Mouse (Mus musculus) embryonic fibroblast, embryonic 13.5 days (primary cell): ENCODE results near the gene Olfr520. TPM values are rescaled to one million over a fixed set of nuclear protein-coding genes. Genes with fewer than 3 reads are reported as not detected.

Source experiments
- H3K27ac ChIP-seq: 2 replicates; pipeline ENCODE4 v1.5.1; 2012; ENCODE audit warnings: low read length, control low read depth, inconsistent platforms; ENCODE audit not compliant: insufficient read depth
- H3K4me1 ChIP-seq: 2 replicates; pipeline ENCODE4 v1.6.1; 2011; ENCODE audit warnings: low read length; ENCODE audit not compliant: control insufficient read depth, insufficient read depth
- H3K4me3 ChIP-seq: 2 replicates; pipeline ENCODE4 v1.5.1; 2011; ENCODE audit warnings: mild to moderate bottlenecking, control low read depth, low read length; ENCODE audit not compliant: insufficient read depth
- CTCF ChIP-seq: IDR thresholded peaks from 2 replicates; pipeline ENCODE4 v1.5.1; 2011; ENCODE audit warnings: mild to moderate bottlenecking, control low read depth, low read length, moderate library complexity, borderline replicate concordance; ENCODE audit not compliant: insufficient read depth
- POLR2A ChIP-seq: IDR thresholded peaks from 2 replicates; pipeline ENCODE4 v1.6.1; 2011; ENCODE audit warnings: low read depth, mild to moderate bottlenecking, control low read depth, low read length, moderate library complexity
- polyA plus RNA-seq: library from polyadenylated mRNA; stranded (reverse); fragments of >200 nt; gene quantifications from 2 replicates; pipeline ENCODE4 v1.2.4, GENCODE M21; 2011; ENCODE audit warnings: low read depth; ENCODE audit not compliant: missing spikeins, insufficient read length

The Olfr520 gene
- polyA plus RNA-seq, 1 experiment = not detected

DNA sequence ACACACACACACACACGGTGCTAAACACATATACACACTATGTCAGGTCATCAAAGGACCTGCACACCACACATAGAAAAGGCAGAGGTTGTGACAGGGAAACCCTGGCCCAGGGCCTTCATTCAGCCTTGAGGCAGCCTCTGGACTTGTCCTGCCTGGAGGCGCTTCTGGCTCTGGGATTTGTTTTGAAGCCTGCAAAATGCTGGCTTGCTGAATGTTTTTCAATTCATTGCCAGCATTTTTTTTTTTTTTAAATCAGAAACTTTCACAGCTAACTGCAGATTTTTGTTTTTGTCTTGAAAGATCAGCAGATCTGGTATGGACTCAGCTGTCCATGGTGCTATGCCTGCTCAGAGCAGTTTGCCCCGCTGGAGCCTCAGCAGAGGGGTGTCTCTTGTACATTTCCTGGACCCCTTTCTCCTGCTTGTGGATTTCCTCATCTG is 30.3 kb upstream of the Olfr520 start:
- H3K4me1 ChIP-seq = no peaks in the 10 kb centered on the region
- H3K4me3 ChIP-seq = no peak overlapping the region
- no peak overlapping the region for H3K27ac ChIP-seq
- TF ChIP-seq POLR2A (no peak), CTCF (no peak)

DNA sequence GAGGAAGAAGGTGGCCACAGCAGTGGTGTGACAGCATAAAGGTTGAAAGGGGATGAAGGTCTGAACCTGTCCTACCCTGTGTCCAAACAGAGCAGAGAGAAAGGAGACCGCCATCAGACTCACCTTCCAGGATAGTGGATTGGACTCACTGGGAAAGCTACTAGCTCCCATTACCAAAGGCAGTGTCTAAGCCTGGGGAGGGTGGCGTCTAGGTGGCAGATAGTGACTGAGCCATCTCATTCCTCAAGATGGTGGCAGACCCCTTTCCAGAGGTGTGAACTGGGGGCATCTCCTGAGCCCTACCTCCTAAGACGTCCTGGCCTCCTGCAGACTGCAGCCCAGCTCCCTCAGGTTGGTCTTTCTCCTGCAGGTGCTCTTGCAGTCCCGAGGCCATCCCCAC is 29.4 kb upstream of the Olfr520 start:
- H3K4me3 ChIP-seq = no peak overlapping the region
- no peaks in the 10 kb centered on the region for H3K4me1 ChIP-seq
- TF ChIP-seq CTCF (no peak), POLR2A (no peak)
- no peak overlapping the region for H3K27ac ChIP-seq

DNA sequence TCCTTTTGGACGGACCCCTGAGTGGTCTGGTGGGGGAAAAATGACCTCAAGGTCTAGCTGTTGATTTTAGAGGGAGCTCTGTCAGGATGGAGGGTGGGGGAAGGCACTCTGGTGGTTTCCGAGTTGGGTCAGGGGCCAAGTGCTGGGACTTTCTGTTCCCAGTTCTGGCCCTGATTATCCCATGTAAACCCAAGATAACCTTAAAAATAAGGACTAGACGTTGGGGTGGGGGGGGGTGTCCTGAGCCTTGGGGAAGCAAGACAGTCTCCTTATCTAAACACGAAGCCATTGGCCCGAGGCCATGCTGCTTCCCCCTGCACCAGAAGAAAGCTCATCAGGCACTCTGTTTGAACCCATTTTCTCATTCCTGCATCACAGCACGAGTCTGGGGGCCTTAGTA is 27.9 kb upstream of the Olfr520 start:
- TF ChIP-seq CTCF = no peak
- no peak for TF ChIP-seq POLR2A
- H3K4me1 ChIP-seq = no peaks in the 10 kb centered on the region
- no peak overlapping the region for H3K4me3 ChIP-seq
- no peak overlapping the region for H3K27ac ChIP-seq

DNA sequence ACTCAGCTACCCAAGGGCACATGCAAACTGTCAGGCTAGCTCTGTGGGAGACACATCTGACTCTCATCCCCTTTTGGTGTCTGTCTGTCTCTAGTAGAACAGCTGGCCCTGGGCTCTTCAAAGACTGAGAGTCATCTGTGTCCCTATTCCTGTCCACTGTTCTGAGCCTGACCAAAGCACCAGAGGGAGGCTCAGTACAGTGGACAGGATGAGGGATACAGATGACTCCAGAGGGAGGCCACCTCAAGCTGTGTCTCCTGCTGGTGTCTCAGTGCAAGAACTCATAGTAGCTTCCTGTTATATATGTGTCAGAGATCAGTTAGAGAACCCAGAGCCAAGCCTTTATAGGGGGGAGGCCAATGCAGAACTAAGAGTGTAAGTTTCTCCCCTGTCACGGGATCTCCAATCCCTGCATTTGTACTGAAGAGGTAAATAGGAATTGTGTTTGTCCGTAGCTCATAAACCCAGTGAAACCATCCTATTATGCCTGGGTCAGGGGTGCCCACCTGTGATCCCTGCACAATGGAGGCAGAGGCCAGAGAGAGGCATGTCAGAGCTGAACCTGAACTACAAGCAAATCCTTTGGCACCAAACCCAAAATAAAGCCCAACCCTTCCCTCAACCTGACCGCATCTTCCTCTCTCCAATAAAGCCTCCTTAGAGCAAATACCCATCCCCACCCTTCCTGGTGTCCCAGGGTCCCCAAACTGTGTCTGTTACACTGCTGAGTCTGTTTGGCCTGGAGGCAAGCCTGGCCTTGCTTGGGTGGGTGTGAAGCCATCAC is 25.1 kb upstream of the Olfr520 start:
- Histone ChIP-seq H3K4me1 (no peaks in the 10 kb centered on the region), H3K4me3 (no peak overlapping the region), H3K27ac (no peak overlapping the region)
- TF ChIP-seq CTCF = no peak

- TF ChIP-seq POLR2A (no peak), CTCF (no peak)
- no peak overlapping the region for H3K4me3 ChIP-seq
- no peaks in the 10 kb centered on the region for H3K4me1 ChIP-seq
- H3K27ac ChIP-seq = no peak overlapping the region
Observed at GRCm38 (mm10) chr7:99706341-99707037, 23.6 kb upstream of the Olfr520 start.

GRCm38 (mm10) chr7:99707038-99707595 is 23.0 kb upstream of the Olfr520 start:
- TF ChIP-seq POLR2A = no peak
- TF ChIP-seq CTCF = no peak
- no peak overlapping the region for H3K27ac ChIP-seq
- H3K4me1 ChIP-seq = no peaks in the 10 kb centered on the region
- no peak overlapping the region for H3K4me3 ChIP-seq

GRCm38 (mm10) chr7:99707671-99708070 is 22.4 kb upstream of the Olfr520 start:
- no peak overlapping the region for H3K4me3 ChIP-seq
- H3K4me1 ChIP-seq = no peaks in the 10 kb centered on the region
- no peak for TF ChIP-seq POLR2A
- H3K27ac ChIP-seq = no peak overlapping the region

DNA sequence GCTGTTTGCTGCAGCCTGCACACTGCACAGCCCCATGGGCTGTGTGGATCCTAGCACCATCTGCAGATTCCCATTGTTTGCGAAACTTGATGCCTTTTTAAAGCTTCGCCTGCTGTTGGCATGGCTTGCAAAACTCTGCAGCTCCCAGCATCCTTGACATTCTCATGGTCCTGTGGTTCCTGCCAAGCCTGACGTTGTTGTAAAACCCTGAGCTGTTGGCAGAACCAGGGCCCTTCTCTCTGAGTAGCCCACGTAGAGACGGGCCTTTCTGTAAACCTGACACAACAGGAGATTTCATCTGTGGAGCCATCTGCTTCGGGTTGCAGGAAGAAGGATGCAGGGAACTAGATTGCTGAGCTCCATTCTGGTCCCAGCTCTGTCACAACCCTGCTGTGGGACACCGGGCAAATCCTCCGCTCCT is 21.8 kb upstream of the Olfr520 start:
- Histone ChIP-seq H3K4me3 (no peak overlapping the region), H3K27ac (no peak overlapping the region), H3K4me1 (no peaks in the 10 kb centered on the region)
- no peak for TF ChIP-seq POLR2A

- Histone ChIP-seq H3K4me3 (no peak overlapping the region), H3K4me1 (no peaks in the 10 kb centered on the region), H3K27ac (no peak overlapping the region)
- TF ChIP-seq POLR2A (no peak), CTCF (no peak)
Observed at GRCm38 (mm10) chr7:99708750-99709149, 21.3 kb upstream of the Olfr520 start.

- TF ChIP-seq POLR2A (no peak), CTCF (no peak)
- H3K4me3 ChIP-seq = no peak overlapping the region
- no peak overlapping the region for H3K27ac ChIP-seq
Observed at GRCm38 (mm10) chr7:99709992-99710391, 20.1 kb upstream of the Olfr520 start.

More at GRCm38 (mm10) chr7:99709992-99710391, 20.1 kb upstream of the Olfr520 start:
- no peaks in the 10 kb centered on the region for H3K4me1 ChIP-seq
